Mouse (Mus musculus): ENCODE data around the gene Lcor.

Lcor gene

DNA sequence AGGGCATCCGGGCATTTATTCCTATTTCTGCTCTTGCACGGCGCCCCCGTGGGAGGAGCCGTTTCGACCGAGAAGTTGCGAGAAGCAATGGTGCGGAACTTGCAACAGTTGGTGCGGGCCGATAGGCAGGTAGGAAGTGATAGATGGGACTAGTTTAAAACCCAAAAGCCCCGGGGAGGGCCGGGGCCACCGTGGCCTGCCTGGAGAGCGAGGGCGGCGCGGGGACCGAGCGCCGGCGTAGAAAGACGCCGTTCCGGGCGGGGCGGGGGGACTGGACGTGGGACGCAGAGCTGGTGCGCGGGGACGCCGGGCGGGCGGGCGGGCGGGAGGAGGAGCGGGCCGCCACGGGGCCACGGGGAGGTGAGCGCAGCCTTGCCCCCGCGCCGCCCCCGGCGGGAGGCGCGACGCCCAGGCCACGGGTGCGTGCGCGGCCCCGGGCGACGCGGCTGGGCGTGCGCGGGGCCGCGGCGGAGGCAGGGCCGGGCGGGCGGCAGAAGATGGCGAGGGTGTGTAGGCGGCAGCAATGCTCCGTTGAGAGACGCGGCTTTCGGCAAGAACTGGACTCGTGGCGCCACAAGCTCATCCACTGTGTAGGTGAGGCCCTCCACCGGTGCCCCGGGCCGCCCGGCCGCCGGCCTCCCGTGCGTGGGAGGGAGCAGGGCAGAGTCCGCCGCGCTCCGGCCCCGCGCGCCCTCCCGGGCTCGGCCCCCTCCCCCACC, at the start of gene Lcor:
TSS of gene Lcor (plus strand) at position 448 of the 719 bp plus-strand sequence.
- DNase-seq, result peak; percentile 78

DNA sequence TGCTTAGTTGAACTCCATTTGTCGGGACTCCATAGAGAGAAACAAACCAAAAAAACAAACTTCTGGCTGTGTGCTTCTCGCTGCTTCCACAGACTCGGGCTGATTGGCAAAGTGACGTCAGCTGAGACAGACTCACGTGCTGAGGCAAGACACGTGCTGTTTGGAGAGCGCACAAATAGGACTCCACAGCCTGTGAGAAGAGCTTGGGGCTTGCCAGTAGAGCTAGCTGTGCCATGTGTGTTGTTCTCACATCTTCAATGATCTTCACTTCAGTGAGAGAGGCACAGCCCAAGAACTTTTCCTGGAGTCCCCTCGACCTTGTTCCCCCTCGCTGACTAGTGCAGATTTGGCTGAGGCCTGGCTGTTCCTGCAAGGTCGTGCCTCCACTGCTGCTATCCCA, 47.1 kb upstream of the Lcor start:
- DNase-seq, result no peak

DNA sequence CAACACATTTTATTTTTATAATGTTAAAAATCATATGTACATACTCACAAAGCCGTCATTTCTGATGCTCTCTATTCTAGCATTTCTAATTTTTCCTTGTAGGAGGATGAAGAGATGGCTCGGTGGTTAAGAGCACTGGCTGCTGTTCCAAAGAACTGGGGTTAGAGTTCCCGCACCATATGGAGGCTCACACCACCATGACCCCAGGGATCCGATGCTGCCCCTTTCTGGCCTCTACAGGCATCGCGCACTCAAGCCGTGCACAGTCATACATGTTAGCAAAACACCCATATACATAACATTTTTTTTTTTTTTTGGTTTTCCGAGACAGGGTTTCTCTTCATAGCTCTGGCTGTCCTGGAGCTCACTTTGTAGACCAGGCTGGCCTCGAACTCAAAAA, 46.0 kb upstream of the Lcor start:
- DNase-seq, result no peak

DNA sequence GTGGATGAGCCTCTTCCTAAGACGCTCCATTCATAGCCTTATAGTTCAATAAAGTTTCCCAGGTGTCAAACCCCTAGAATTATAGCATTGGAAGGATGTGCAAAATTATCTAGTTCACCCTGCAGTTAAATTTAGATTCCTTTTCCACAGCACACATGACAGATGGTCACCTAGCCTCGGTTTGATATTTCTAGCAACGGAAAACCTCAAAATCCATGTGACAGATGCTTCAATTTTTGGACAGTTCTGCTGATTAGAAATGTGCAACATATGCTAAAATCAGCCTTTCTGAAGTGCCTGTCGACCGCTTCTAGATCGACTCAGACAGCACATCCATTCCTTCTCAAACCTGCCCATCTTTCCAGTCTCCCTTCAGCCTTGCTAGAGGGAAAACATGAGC, 43.5 kb upstream of the Lcor start:
- DNase-seq, result no peak

GRCm38 (mm10) chr19:41441446-41441845, 41.0 kb upstream of the Lcor start:
- DNase-seq, result no peak

GRCm38 (mm10) chr19:41441911-41442607, 40.4 kb upstream of the Lcor start:
- DNase-seq, result no peak

- peak; percentile 47 for DNase-seq
These were observed 39.8 kb upstream of the Lcor start for GRCm38 (mm10) chr19:41442608-41442969.

- DNase-seq, result no peak
These were observed 37.9 kb upstream of the Lcor start for GRCm38 (mm10) chr19:41444491-41444890.

GRCm38 (mm10) chr19:41445013-41445610, 37.3 kb upstream of the Lcor start:
- no peak for DNase-seq

DNA sequence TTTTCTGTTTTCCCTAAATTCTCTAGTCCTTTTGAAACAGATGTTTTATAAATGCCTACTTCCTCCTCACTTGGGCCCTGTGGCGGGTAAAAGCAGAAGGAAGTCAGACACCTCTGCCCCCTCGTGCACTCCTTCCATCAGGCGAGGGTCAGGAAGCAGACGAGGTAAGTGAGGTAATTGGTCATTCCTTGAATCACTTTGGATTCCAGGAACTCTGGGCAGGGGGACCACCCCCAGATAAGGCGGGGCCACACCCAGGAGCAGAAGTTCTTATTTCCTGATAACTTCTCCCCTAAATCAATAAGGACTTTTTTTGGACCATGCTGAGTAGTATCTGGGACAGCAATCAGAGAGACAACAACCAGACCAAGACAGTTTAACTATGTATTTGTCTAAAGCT, 36.7 kb upstream of the Lcor start:
- no peak for DNase-seq

DNA sequence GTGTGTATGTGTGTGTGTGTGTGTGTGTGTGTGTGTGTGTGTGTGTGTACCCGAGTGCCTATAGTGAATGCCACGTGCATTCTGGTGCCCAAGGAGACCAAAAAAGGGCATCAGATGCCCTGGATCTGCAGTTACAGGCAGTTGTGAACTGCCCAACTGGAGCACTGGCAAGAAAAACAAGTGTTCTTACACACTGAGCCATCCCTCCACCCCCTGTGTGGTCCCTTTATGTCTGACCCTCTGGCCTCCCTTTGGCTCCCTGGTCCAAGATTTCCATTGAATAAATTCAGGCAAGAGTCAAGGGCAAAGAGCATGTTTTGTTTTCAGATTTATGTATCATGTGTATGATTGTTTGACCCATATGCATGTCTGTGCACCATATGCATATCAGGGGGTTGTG, 35.3 kb upstream of the Lcor start:
- no peak for DNase-seq

DNA sequence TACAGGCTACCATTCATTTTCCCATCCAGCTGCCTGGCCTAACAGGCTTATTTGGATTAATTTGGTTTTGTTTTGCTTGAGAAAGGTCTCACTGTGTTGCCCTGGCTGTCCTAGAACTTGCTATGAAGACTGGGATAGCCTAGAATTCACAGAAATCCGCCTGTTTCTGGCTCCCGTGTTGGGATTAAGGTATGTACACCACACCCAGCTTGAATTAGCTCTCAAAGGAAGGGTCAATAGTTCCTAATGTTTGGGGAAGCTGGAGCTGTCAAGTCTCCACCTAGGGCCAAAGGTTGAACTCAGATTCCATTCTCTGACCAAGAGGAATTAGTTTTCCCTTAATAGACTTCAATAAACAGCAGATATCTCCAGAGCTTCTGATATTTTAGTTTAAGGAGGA, 34.7 kb upstream of the Lcor start:
- DNase-seq, result no peak

DNA sequence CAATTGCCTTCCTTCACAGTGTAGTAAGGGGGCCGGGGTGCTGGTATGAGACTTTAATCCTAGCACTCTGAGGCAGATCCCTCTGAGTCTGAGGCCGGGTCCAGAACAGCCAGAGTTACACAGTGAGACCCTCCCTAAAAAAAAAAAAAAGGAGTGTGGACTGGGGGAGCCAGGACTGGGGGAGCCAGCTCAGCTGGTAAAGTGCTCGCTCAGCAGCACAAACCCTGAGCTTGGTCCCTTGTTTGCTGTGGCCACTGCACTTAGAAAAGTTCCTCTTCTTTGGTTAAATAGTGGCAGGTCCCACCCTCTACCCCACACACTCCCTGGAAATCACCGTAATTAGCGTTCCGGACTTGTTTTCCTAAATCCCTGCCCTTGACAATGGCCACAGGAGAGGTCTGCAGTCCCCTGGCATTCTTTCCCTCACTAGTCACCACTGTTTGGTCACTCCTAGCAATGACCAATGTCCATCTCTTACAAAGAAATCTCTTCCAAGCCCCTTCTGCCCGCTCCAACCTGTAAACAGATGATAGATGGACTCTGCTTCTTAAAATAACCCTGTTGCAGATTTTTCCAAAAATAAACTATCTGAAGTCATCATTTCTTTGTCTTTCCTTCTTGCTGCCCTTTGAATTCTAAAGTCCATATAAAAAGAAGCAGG, 32.9 kb upstream of the Lcor start:
- no peak for DNase-seq

- DNase-seq, result no peak
These were observed 30.3 kb upstream of the Lcor start for GRCm38 (mm10) chr19:41452166-41452565.

DNA sequence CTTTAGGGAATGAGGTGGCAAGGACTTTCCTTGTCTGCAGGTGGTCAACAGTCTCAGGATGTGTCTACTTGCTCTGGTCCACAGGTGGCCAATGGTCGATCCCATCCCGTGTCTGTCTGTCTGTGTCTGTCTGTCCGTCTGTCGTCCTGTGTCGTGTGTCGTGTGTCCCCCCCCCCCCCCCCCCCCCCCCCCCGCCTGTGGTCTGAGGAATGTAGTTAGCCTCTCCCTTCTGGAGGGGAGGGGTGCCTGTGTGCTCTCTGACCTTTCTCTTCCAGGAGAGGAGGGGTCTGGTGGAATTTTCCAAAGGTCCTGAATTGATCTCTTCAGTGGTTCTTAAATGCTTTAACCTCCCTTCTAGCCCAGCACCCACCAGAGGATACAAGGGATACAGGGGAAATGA, 27.8 kb upstream of the Lcor start:
- no peak for DNase-seq

- DNase-seq, result no peak
These were observed 27.3 kb upstream of the Lcor start for GRCm38 (mm10) chr19:41455091-41455626.

- no peak for DNase-seq
These were observed 25.3 kb upstream of the Lcor start for GRCm38 (mm10) chr19:41457181-41457580.

DNA sequence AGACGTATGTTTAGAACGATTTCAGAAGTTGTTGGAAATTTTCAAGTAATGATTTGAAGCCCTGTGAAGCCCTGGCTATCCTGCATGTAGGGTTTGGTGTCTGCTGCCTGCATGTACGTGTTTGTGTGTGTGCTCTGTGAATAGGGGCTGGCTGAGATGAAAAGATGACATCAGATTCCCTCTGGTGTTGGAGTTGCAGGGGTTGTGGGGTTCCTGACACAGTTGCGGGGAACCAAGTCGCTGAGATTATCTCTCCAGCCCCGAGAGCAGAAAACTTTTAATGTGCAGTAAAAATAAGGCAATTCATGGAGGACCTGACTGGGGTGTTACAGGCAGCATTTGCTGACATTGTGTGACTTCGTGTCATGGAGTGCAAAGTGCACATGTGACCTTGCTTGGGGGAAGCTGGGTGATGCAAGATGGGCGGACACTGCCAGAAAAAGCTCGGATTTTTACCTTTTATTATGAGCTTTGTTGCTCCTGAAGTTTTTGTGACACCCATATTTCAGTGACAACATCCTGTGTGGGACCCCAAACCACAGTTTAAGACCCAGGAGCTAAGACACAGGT, 20.2 kb upstream of the Lcor start:
- no peak for DNase-seq

DNA sequence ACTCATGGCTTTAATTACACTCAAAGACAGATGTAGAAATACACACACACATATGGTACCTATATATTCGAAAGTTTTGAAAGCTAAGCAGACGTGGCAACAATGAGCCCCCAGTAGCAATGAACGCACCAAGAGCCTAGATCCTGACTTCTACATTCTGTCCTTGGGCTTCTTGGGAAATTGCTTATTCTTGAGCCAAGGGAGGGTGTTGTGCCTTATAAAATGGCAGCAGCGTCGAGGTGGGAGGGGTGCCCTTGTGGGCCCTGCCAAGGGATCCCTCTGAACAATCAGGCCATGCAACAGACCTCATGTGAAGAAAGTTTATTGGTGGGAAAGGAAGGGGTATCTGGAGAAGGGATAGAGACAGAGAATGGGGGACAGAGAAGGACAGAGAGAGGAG, 18.6 kb upstream of the Lcor start:
- DNase-seq, result no peak

GRCm38 (mm10) chr19:41466475-41466874, 16.0 kb upstream of the Lcor start:
- DNase-seq, result no peak

- DNase-seq, result no peak
These were observed 8.8 kb upstream of the Lcor start for GRCm38 (mm10) chr19:41473566-41474135.

- no peak for DNase-seq
These were observed 7.5 kb upstream of the Lcor start for GRCm38 (mm10) chr19:41474943-41475342.

Data from right cerebral cortex, postnatal 4 days (tissue).